Mouse (Mus musculus): Measurements from ENCODE around the gene Creb3l1. TPM values are rescaled to one million over a fixed set of nuclear protein-coding genes. Genes with fewer than 3 reads are reported as not detected.
A peak's percentile ranks its signal among the peaks of the same experiment; 100 is the strongest.

Gene Creb3l1
- polyA plus RNA-seq, 1 experiment, result 10.9 TPM

- Histone ChIP-seq H3K9ac (ENCODE audit: low read depth, poor library complexity, severe bottlenecking) (no peak overlapping the region), H3K9me3 (replicated peaks; ENCODE audit: control insufficient read depth, insufficient read depth, low read length, poor library complexity, severe bottlenecking) (no peaks in the 10 kb centered on the region), H3K27ac (ENCODE audit: insufficient read depth, low read length) (no peak overlapping the region), H3K4me1 (ENCODE audit: control insufficient read depth, insufficient read depth, low read length) (no peaks in the 10 kb centered on the region), H3K36me3 (ENCODE audit: control insufficient read depth, insufficient read depth, low read length, poor library complexity, severe bottlenecking) (no peaks in the 10 kb centered on the region), H3K27me3 (ENCODE audit: control insufficient read depth, insufficient read depth, low read length, poor library complexity, severe bottlenecking) (0 out of 2 replicates have a peak, but pooled peaks cover 2% of the 10 kb centered on the region), H3K4me3 (ENCODE audit: low read depth, low read length) (no peak overlapping the region)
- no peak for TF ChIP-seq EP300 (IDR thresholded peaks at IDR 0.05; ENCODE audit: insufficient read depth, low read depth, low read length)
- no peak for TF ChIP-seq POLR2A (IDR thresholded peaks at IDR 0.05; ENCODE audit: insufficient read depth, low read length)
- no peak for TF ChIP-seq CTCF (IDR thresholded peaks at IDR 0.05; ENCODE audit: low read depth, low read length)
Measured at GRCm38 (mm10) chr2:92065269-92065888, 41.1 kb upstream of the Creb3l1 start.

DNA sequence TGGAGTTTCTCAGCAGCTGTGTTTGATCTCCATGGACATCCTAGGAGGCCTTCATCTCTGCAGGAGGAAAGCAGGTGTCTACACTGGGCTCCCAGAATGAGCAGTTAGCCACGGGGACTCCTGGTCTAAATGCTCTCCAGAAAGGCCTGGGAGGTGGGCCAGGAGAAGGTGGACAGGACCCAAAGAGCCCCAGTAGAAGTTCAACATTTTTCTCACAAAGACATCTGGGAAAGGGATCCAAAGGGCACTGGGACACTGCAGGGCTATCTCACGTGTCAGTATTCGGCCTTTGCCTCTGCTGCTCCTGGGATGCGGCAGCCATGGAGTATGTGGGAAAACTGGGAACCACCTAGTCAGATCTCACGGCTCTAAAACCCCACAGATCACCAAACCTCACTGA, 38.8 kb upstream of the Creb3l1 start:
- 0 out of 2 replicates have a peak, but pooled peaks cover 2% of the 10 kb centered on the region for H3K27me3 ChIP-seq (ENCODE audit: control insufficient read depth, insufficient read depth, low read length, poor library complexity, severe bottlenecking)
- no peak for TF ChIP-seq POLR2A (IDR thresholded peaks at IDR 0.05; ENCODE audit: insufficient read depth, low read length)
- no peak for TF ChIP-seq CTCF (IDR thresholded peaks at IDR 0.05; ENCODE audit: low read depth, low read length)
- no peak for TF ChIP-seq EP300 (IDR thresholded peaks at IDR 0.05; ENCODE audit: insufficient read depth, low read depth, low read length)
- H3K9me3 ChIP-seq (replicated peaks; ENCODE audit: control insufficient read depth, insufficient read depth, low read length, poor library complexity, severe bottlenecking), result no peaks in the 10 kb centered on the region

GRCm38 (mm10) chr2:92061337-92061736, 37.0 kb upstream of the Creb3l1 start:
- TF ChIP-seq CTCF (IDR thresholded peaks at IDR 0.05; ENCODE audit: low read depth, low read length), result no peak
- TF ChIP-seq POLR2A (IDR thresholded peaks at IDR 0.05; ENCODE audit: insufficient read depth, low read length), result no peak
- no peak for TF ChIP-seq EP300 (IDR thresholded peaks at IDR 0.05; ENCODE audit: insufficient read depth, low read depth, low read length)
- Histone ChIP-seq H3K27me3 (ENCODE audit: control insufficient read depth, insufficient read depth, low read length, poor library complexity, severe bottlenecking) (0 out of 2 replicates have a peak, but pooled peaks cover 2% of the 10 kb centered on the region), H3K27ac (ENCODE audit: insufficient read depth, low read length) (no peak overlapping the region), H3K9ac (ENCODE audit: low read depth, poor library complexity, severe bottlenecking) (no peak overlapping the region), H3K4me1 (ENCODE audit: control insufficient read depth, insufficient read depth, low read length) (no peaks in the 10 kb centered on the region), H3K36me3 (ENCODE audit: control insufficient read depth, insufficient read depth, low read length, poor library complexity, severe bottlenecking) (no peaks in the 10 kb centered on the region), H3K4me3 (ENCODE audit: low read depth, low read length) (no peak overlapping the region), H3K9me3 (replicated peaks; ENCODE audit: control insufficient read depth, insufficient read depth, low read length, poor library complexity, severe bottlenecking) (no peaks in the 10 kb centered on the region)

More for the DNA sequence above, 38.8 kb upstream of the Creb3l1 start:
- Histone ChIP-seq H3K36me3 (ENCODE audit: control insufficient read depth, insufficient read depth, low read length, poor library complexity, severe bottlenecking) (no peaks in the 10 kb centered on the region), H3K4me3 (ENCODE audit: low read depth, low read length) (no peak overlapping the region), H3K27ac (ENCODE audit: insufficient read depth, low read length) (no peak overlapping the region), H3K9ac (ENCODE audit: low read depth, poor library complexity, severe bottlenecking) (no peak overlapping the region), H3K4me1 (ENCODE audit: control insufficient read depth, insufficient read depth, low read length) (no peaks in the 10 kb centered on the region)

DNA sequence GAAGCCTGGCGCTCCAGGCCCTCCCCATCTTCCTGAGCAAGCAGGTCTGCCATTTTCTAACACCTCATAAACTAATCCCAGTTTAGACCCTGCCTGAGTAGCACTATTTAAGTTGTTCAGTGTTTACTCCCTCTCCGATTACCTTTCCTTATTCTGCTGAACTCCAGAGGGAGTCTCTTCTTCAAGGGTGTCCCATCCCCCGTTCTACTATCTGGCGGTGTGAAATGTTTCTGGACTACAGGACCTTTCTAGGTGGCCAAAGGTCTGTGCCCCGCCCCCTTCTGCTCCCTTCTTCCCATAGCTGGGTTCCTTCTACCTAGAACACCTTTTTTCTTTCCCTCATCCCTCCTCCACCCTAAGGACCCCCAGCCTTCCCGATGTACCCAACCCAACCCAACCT, 36.0 kb upstream of the Creb3l1 start:
- Histone ChIP-seq H3K9me3 (replicated peaks; ENCODE audit: control insufficient read depth, insufficient read depth, low read length, poor library complexity, severe bottlenecking) (no peaks in the 10 kb centered on the region), H3K36me3 (ENCODE audit: control insufficient read depth, insufficient read depth, low read length, poor library complexity, severe bottlenecking) (no peaks in the 10 kb centered on the region), H3K9ac (ENCODE audit: low read depth, poor library complexity, severe bottlenecking) (no peak overlapping the region), H3K4me1 (ENCODE audit: control insufficient read depth, insufficient read depth, low read length) (no peaks in the 10 kb centered on the region), H3K27ac (ENCODE audit: insufficient read depth, low read length) (no peak overlapping the region), H3K27me3 (ENCODE audit: control insufficient read depth, insufficient read depth, low read length, poor library complexity, severe bottlenecking) (0 out of 2 replicates have a peak, but pooled peaks cover 2% of the 10 kb centered on the region), H3K4me3 (ENCODE audit: low read depth, low read length) (peak overlapping the region; percentile 49)
- TF ChIP-seq CTCF (IDR thresholded peaks at IDR 0.05; ENCODE audit: low read depth, low read length) (no peak), EP300 (IDR thresholded peaks at IDR 0.05; ENCODE audit: insufficient read depth, low read depth, low read length) (no peak), POLR2A (IDR thresholded peaks at IDR 0.05; ENCODE audit: insufficient read depth, low read length) (no peak)

DNA sequence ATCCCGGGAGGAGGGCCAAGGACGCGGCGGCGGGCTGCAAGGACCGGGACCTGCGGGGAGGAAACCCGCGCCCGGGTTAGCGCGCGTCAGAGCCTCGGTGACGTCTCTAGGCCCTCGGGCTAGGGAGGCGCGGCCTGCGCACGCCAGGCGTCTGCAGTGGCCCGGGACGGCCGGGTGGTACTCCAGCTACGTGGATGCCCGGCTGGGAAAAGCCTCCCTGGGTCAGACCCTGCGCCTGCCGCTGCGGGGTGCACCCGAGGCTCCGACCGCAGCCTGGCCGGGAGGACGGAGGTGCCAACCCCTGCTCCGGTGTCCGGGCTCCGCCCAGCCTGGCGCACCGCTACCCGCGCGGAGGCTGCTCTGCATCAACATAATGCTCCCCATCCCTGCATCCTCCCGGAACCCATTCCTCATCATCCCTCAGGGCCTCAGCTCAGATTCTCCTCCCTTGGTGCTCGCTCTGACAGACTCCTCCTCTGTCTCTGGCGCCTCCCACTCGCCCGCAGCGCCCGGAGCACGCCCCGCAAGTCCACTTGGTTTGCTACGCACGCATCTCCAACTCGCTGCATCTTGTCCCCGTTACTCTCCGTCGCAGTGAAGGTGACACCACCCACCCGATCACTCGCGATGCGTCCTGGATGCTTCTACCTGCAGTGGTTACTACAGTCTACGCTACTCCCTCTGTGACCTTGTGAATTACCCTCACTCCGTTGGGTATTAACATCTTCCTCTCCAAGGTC, 35.3 kb upstream of the Creb3l1 start:
- no peaks in the 10 kb centered on the region for H3K4me1 ChIP-seq (ENCODE audit: control insufficient read depth, insufficient read depth, low read length)
- H3K9me3 ChIP-seq (replicated peaks; ENCODE audit: control insufficient read depth, insufficient read depth, low read length, poor library complexity, severe bottlenecking), result no peaks in the 10 kb centered on the region
- peak overlapping the region; percentile 49 for H3K4me3 ChIP-seq (ENCODE audit: low read depth, low read length)
- H3K9ac ChIP-seq (ENCODE audit: low read depth, poor library complexity, severe bottlenecking), result peak overlapping the region; percentile 16; the same call in 1 of the 2 replicates
- H3K36me3 ChIP-seq (ENCODE audit: control insufficient read depth, insufficient read depth, low read length, poor library complexity, severe bottlenecking), result no peaks in the 10 kb centered on the region
- no peak overlapping the region for H3K27ac ChIP-seq (ENCODE audit: insufficient read depth, low read length)
- TF ChIP-seq CTCF (IDR thresholded peaks at IDR 0.05; ENCODE audit: low read depth, low read length) (no peak), POLR2A (IDR thresholded peaks at IDR 0.05; ENCODE audit: insufficient read depth, low read length) (no peak), EP300 (IDR thresholded peaks at IDR 0.05; ENCODE audit: insufficient read depth, low read depth, low read length) (no peak)
- H3K27me3 ChIP-seq (ENCODE audit: control insufficient read depth, insufficient read depth, low read length, poor library complexity, severe bottlenecking), result 0 out of 2 replicates have a peak, but pooled peaks cover 3% of the 10 kb centered on the region

- H3K27ac ChIP-seq (ENCODE audit: insufficient read depth, low read length), result no peak overlapping the region
- H3K9me3 ChIP-seq (replicated peaks; ENCODE audit: control insufficient read depth, insufficient read depth, low read length, poor library complexity, severe bottlenecking), result no peaks in the 10 kb centered on the region
- H3K4me1 ChIP-seq (ENCODE audit: control insufficient read depth, insufficient read depth, low read length), result no peaks in the 10 kb centered on the region
Measured at GRCm38 (mm10) chr2:92058936-92059335, 34.6 kb upstream of the Creb3l1 start.

More at GRCm38 (mm10) chr2:92058936-92059335, 34.6 kb upstream of the Creb3l1 start:
- peak overlapping the region; percentile 9; the same call in 1 of the 2 replicates for H3K9ac ChIP-seq (ENCODE audit: low read depth, poor library complexity, severe bottlenecking)
- H3K36me3 ChIP-seq (ENCODE audit: control insufficient read depth, insufficient read depth, low read length, poor library complexity, severe bottlenecking), result no peaks in the 10 kb centered on the region
- peak overlapping the region; percentile 56 for H3K4me3 ChIP-seq (ENCODE audit: low read depth, low read length)
- TF ChIP-seq POLR2A (IDR thresholded peaks at IDR 0.05; ENCODE audit: insufficient read depth, low read length) (no peak), CTCF (IDR thresholded peaks at IDR 0.05; ENCODE audit: low read depth, low read length) (no peak), EP300 (IDR thresholded peaks at IDR 0.05; ENCODE audit: insufficient read depth, low read depth, low read length) (no peak)
- H3K27me3 ChIP-seq (ENCODE audit: control insufficient read depth, insufficient read depth, low read length, poor library complexity, severe bottlenecking), result 0 out of 2 replicates have a peak, but pooled peaks cover 5% of the 10 kb centered on the region
